Mouse (Mus musculus): ENCODE results near the gene Kcnq1. TPM values are rescaled to one million over a fixed set of nuclear protein-coding genes. Genes with fewer than 3 reads are reported as not detected.

Gene Kcnq1
- total RNA-seq, 2 experiments from 2014 or later, result 0.89 to 1.3 TPM

DNA sequence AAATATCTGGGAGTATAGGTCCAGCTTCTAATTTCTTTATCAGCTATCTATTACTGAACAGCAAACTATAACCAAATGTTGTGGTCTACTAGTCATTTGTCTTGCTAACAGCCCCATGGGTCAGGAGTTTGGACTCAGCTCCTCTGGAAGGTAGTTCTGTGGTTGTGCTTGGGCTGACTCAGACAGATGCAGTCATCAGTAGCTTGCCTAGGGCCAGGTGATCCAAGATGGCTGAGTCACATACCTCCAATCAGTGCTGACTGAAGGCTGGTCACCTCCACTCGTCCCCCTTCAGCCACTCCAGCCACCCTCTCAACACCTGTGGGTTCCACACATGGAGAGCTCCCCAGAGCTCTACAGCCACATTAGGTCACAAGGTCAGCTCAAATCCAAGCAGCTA, 250.9 kb downstream of the Kcnq1 start:
- DNase-seq (ENCODE audit: extremely low spot score in 1 of 2, low spot score in 1 of 2), result no peak

DNA sequence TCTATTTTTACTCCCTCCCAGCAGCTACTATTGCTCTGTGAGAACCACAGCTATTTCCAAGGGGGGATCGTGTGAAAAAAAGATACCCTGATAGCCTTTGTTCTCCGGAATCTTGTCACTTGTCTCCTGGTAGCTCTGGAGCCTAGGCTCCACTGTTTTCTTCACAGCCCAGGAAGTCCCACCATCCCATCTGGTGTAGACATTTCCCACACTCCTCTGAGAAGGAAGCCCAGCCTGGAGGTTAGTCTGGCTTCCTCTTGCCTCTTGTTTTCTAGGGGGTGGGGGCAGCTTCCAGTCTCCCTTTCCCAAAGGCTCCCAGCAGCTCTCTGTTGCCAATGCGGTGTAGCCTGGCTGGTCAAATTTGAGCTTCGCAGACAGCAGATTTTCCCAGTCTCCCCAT, 251.7 kb downstream of the Kcnq1 start:
- no peak for DNase-seq (ENCODE audit: extremely low spot score in 1 of 2, low spot score in 1 of 2)

DNA sequence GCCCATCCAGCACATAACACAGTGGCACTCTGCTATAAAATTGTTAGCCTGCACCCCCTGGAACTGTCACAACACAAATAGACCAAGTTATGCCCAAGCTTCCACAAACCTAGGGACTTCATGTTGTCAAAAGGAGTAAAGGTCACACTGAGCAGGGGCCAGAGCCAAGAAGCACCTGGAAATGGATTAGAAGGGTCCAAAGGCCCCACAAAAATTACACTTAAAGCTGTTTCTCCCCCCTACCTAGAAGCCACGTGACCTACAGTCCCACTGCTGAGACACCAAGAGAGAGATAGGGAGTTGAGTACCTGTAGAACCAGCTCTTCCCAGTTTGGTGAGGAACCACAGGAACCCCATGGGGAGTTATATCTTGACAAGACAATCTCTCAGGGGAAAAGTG, 253.6 kb downstream of the Kcnq1 start:
- DNase-seq (ENCODE audit: extremely low spot score in 1 of 2, low spot score in 1 of 2), result no peak

DNA sequence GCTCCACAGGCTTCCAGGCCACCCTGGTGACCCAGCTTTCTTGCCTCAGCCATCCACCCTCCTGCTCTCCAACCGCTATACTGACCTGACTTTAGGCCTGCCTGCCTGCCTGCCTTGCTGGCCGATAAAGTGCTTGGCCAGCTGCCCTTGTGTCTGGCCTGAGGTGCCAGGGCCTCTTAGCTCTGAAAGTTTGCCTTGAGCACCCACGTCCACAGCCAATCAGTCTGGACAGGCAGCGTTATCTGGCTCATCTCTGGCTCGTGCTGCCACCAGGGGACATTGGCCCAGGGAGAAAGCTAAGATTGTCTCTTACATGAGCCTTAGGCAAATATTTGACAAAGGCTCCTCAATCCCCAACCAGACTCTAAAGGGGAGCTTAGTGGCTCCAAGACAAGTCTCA, 254.6 kb downstream of the Kcnq1 start:
- no peak for DNase-seq (ENCODE audit: extremely low spot score in 1 of 2, low spot score in 1 of 2)

DNA sequence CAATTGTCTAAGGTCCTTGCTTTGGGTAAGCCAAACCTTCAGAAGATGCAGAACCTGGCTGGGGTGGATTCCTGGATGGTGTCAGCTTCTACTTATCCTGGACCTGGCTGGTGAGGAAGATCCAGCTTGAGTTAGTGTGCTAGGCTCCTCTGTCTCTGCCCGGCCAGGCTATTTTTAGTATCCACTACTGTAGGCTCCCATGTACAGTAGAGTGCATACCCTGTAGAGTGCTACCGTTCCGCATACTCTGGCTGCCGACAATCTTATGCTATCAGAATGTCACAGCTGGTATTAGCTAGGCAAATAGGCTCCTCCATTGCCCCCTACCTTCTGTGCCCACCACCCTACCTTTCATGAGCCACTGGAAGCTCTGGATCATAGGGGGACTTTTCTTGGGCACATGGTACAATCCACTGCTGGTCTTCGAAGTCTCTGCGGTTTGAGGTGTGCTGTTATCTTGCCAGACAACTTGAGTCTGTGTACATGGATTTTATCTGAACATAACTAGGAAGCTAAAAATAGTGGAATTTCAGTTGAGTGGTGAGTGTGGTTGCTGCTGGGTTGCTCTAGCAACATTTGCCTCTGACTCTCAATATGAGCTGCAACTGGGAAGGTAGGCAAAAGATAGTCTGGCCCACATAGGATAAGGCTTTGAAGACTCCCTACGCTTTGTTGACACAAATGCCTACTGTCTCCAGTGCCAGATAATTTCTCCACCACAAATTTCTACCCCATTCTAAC, 258.1 kb downstream of the Kcnq1 start:
- DNase-seq (ENCODE audit: extremely low spot score in 1 of 2, low spot score in 1 of 2), result no peak

DNA sequence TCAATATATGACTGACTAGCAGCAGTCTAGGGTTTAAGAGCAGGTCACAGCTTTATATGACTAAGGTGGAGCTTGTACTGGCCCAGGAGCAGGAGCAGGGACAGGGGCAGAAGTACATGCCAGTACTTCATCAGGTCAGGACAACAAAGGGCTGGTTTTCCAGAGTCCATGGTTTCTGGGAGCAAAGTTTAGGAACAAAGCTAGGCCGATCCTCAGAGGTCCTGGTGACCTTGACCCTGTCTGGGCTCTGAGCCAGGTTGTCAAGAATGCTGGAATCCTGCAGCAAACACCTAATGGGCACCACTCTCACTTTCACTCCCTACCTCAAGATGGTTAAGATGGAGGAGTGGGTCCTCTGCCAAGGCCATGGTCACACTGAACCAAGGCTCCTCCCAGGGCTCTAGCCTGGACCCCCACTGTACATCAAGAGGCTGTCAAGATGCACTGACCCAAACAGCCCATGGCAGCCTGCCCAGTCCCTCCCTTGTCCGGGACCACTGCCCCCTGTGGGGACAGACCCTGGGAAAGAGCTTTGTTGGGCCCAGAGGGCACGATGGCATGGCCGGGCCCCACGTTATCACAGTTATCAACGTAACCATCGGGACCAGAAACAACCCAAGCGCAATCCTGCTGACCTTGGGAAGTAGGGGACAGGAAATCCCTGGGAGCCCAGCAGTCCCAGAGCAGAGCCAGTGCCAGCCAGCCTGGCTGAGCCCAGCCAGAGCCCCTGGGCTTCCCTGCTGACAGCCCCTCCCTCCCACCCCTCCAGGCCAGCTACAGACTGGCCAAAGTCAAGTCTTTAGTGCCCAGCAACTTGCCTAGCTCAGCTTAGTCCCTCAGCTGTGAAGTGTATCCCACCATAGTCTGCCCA, 259.0 kb downstream of the Kcnq1 start:
- no peak for DNase-seq (ENCODE audit: extremely low spot score in 1 of 2, low spot score in 1 of 2)

DNA sequence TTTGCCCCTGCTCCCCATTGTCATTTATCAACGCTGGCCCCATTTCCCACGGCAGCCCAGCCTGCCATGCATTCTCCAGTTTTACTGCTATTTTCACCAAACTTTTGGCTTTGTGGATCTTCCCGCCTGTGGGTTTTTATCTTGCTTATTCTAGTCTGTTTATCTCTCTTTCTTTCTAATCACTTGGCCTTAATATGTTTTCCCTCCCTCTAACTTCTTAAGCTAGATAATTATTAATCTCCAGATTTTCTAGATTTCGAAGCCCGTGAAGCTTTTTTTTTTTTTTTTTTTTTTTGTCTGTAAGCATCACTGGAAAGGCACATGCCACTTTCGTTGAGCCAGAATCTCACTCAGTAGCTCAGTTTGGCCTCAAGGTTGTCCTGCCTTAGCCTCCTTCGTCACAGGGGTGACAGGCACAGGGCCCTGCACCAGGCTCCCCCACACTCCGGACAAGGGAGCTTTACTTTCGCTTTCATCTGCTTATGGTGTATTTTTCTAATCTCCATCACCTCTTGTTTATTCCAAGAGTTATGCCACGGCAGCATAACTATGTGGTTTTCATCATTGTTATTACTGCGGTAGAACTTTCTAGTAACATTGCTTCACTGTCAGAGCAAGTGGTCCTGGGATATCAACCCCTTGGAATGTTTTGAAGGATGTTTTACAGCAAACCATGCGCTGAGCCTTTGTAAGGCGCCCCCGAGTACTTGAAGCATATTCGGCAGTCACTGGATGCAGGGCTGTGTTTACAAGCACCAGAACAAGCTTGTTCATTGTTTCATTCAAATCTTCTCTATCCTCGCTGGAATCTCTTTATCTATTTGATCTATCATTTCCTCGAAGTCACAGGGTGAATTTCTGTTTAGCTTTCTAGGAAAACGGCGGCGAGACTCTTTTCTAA, 261.5 kb downstream of the Kcnq1 start:
- DNase-seq (ENCODE audit: extremely low spot score in 1 of 2, low spot score in 1 of 2), result no peak

DNA sequence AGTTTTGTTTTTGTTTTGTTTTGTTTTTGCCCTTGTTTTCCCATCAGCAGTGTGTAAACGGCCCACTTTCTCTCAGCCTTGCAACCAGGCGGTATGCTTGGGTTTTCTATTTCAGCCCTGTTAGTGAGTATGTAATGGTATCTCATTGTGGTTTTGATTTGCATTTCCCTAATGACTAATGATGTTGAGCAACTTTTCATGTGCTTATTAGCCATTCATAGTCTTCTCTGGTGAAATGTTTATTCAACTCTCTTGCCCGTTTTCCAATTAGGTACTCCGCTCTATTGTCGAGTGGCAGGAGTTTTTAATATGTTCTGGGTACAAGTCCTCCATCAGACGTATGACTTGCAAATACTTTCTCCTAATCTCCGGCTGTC, 262.1 kb downstream of the Kcnq1 start:
- no peak for DNase-seq (ENCODE audit: extremely low spot score in 1 of 2, low spot score in 1 of 2)

DNA sequence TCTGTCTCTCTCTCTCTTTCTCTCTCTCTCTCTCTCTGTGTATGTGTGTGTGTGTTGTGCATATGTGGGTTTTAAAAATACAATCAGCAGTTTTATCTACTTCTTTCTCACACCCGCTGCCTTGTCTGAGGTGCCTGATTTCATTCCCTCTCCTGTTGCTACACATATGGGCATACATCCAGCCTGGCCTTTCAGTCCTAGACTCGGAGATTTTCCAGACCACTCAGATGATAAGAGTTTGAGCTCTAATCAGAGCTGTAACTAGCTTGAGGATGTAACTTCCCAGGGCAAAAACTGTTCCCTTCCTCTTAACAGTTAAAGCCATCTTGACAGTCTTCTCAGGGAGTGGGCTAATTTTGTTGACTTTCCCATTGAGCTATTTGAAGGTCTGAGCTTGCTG, 265.2 kb downstream of the Kcnq1 start:
- no peak for DNase-seq (ENCODE audit: extremely low spot score in 1 of 2, low spot score in 1 of 2)

DNA sequence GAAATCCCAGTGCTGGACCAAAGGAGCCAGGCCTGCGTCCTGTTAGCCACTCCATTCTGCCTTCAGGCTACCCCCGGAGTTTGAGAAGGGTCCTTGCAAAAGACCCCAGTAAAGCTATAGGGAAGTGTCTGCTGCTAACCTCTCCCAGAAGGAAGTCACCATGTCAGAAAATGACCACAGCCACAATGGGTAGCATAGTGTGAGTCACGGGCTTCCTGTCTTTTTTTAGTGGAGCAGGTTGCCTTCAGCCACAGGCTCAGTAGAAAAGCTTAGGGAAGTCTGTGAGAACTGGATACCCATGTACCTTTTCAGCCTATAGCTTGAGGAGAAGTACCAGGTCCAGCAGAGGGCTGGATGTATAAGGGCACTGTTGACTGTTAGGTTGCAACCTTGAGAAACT, 267.1 kb downstream of the Kcnq1 start:
- no peak for DNase-seq (ENCODE audit: extremely low spot score in 1 of 2, low spot score in 1 of 2)

DNA sequence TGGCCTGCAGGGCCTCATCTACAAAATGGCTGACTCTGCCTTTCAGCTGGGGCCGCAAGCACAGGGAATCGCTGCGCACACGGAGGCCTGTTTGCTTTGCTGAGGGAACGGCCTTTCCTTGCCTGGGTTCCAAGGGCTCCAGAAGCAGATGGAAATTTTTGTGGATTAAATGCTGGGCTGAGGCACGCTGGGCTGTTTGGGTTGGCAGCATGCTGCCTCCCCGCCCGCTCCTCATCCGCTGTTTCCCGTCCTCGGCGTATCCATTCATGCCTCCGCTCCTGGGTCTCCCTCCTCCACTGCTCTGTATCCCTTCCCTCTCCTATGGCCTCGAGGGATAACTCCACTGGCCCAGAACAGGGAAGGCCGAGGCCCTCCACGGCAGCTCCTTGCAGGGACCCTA, 269.8 kb downstream of the Kcnq1 start:
- no peak for DNase-seq (ENCODE audit: extremely low spot score in 1 of 2, low spot score in 1 of 2)

DNA sequence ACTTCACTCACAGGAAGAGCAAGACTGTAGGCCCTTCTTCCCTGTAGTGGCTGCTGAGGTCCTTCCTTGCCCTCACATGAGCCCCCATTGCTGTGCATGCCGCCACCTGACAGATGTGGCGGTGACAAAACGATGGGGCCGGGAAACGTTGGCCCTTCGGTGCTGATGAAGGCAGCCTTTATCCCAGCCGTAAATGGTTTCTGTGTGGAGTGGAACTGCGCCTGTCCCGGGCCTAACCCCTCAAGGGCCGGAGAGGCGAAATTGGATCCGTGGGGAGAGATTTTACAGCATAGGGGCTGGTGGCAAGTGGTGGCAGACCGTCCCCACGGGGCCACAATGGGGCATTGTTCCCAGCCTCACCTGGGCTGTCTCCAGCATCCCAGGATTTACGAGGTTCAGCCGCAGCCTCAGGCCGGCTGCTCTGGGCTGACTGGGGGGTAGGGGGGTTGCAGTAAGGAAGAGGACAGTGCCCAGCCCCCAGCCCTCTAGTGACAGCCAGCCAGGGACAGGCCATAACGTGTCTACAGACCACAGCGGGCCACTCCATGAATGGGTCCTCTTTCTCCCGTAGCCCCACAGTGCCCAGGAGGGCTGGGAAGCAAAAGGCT, 274.4 kb downstream of the Kcnq1 start:
- DNase-seq (ENCODE audit: extremely low spot score in 1 of 2, low spot score in 1 of 2), result no peak

DNA sequence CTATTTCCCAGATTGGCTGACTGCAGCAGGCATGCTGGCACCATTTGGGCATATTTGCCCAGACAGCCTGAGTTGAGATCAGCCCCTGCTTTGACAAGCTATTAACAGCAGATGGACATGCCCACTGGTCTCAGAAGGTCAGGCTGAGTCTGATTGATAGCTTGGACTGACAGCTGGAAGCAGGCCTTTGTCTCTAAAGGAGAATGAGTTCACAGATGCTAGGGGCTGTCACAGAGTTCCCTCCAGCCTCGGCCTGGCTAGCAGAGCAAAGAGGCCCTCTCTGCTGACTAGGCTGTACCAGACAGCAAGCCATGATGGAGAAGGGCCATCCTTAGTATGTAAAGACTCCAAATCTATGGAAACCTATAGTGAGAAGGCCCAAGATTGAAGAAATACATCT, 280.5 kb downstream of the Kcnq1 start:
- no peak for DNase-seq (ENCODE audit: extremely low spot score in 1 of 2, low spot score in 1 of 2)

DNA sequence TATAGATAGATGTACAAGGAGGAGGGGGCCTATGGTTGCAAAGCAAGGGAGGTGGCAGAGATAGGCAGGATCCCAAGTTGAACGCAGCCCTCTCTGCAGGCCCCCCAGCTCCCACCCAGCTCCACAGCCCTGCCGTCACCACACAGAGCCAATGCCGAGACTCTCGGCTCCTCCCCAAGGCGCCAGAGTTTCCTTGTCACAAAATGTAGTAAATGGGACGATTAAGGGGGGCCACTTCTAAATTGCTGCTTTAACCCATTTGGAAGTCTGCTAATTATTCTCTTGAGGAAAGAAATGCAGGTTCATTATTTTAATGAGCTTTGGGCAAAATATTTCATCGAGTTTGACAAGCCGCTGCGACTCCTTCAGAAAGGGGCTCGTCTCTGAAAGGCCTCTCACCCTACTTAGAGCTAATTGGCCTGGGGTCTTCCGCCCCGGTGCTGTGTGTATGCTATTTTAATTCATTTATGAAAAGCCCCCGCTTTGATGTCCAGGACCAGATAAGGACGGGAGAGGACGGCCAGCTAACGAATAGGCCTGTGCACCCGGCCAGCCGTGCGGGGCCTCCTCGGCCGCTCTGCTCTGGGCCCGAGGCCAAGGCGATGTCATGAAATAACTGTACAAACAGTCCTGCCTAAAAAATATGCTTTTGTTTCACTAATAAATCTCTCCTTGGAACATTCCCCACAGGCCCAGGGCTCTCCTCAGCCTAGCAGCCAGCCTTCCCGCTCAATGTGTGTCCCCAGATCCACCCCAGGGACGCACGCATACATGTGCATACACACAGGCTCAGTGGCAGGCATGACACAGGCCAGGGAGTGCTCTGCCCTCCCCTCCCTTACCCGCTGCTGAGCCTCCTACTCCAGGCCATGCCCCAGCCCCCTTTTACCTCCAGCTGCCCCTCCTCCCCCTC, 282.9 kb downstream of the Kcnq1 start:
- DNase-seq (ENCODE audit: extremely low spot score in 1 of 2, low spot score in 1 of 2), result no peak

DNA sequence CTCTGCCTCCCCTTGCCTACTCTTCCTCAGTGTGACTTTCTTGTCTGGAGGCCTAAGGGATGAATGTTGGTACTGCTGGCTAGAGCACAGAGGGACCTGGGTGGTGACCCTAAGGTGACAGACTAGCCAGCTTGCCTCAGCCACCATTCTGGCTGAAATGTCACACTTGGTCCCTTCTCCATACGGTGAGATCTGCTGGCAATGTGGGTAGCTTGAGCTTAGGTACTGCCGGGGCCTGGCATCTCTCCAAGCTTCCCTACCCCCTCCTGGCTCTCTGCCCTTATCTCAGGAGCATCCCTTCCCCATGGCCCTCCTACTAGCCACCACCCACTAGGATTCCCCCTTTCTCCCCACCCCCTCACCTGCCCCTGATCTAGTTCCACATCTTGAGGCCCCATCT, 283.7 kb downstream of the Kcnq1 start:
- no peak for DNase-seq (ENCODE audit: extremely low spot score in 1 of 2, low spot score in 1 of 2)

DNA sequence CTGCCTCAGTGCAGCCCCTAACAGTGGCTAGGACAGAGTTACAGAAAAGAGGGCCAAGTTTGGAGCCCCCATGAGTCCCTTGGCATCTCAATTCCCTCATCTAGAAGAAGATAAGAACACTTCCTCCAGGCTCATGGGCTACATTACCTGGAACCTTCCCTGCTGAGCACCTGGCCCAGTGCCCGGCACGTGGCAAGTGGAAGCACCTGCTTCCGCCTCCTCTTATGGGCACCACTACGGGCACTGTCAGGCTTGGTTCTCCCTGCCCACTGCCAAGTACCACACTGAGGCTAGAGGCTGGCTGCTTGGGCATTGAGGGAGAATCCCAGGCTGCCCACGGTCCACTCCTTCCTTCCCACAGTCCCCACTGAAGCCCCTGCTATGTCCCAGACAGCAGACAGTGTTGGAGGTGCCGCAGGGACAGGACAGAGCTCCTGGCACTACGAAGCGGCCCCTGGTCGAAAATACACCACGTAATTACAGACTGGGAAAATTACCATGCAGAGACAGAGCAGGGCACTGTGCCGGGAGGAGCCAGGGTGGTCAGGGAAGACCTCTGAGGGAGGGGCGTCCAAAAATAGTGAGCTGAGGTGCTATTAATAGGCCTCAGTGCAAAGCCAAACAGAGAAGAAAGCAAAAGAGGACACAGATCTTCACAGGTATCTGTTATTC, 284.3 kb downstream of the Kcnq1 start:
- DNase-seq (ENCODE audit: extremely low spot score in 1 of 2, low spot score in 1 of 2), result no peak

DNA sequence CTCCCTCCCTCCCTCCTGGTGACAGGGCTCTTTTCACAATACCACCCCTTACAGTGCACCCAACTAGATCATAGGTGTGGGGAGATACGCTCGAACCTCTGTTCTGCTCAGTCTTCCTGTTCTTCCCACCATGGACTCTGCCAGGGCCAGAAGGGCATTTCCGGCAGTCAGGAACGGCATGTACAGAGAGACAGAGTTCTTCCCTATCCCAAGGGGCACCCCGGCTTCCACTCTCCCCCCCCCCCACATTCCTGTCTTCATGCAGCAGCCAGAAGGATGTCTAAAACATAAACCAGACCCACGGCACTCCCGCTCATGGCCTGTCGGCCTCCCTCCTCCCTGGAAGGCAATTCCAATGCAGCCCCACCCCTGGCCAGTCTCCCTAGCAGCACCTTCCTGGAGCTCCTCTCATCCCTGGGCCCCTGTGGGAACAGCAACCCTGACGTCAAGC, 289.0 kb downstream of the Kcnq1 start:
- DNase-seq (ENCODE audit: extremely low spot score in 1 of 2, low spot score in 1 of 2), result no peak

DNA sequence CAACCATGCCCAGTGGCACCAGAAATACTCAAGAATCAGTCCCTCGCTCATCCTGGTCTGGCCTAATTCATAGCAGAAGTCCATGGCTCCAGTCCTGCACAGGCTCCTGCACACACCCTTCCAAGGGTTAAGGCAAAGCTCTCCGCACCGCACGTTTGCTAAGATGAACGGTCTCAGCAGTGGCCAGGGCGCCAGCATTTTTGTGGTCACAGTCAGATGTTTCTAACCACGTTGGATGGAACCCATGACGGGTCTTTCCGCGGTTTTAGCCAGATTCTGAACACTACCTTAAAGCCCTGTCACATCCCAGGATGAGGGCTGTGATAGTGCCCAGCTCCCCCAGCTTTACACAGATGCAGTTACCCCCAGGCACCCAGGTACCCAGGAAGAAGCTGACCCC, 293.6 kb downstream of the Kcnq1 start:
- no peak for DNase-seq (ENCODE audit: extremely low spot score in 1 of 2, low spot score in 1 of 2)

DNA sequence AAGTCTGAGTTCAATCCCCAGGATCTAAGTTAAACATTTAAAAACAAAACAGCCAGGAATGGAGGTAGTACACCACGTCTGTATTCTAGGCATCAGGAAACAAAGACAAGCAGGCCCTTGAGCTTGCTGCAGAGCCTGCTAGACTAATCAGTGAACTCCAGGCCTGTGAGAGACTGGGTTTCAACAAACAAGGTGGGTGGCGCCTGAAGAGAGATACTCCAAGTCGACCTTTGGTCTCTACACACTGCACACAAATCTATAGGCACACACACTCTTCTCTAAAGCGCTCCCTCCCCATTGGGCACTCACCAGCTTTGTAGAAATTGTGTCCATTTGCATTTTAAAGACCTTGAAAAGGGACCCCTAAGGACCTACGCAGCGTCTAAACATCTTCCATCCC, 294.4 kb downstream of the Kcnq1 start:
- no peak for DNase-seq (ENCODE audit: extremely low spot score in 1 of 2, low spot score in 1 of 2)

Measured in layer of hippocampus, postnatal 25 days (tissue).